Mouse (Mus musculus) bone marrow macrophage, adult 2 months (primary cell): ENCODE results near the gene Ascc2.

Source experiments
- CTCF ChIP-seq: IDR thresholded peaks from 2 replicates; pipeline ENCODE4 v1.5.1; 2012; ENCODE audit warnings: low read depth, mild to moderate bottlenecking, low read length, moderate library complexity
- POLR2A ChIP-seq: IDR thresholded peaks from 2 replicates; pipeline ENCODE4 v1.6.1; 2012; ENCODE audit warnings: mild to moderate bottlenecking, low read depth, low read length, borderline replicate concordance

- no peak for TF ChIP-seq POLR2A
- TF ChIP-seq CTCF = no peak
Observed at GRCm38 (mm10) chr11:4622997-4623396, 14.6 kb upstream of the Ascc2 start.
